Mouse (Mus musculus) thymus, adult 2 months (tissue): ENCODE measurements around the gene Cnn3.

Experiments used
- CTCF ChIP-seq: fragments of 200-500 bp; IDR thresholded peaks from 2 replicates; pipeline ENCODE4 v1.5.1; 2012; ENCODE audit warnings: mild to moderate bottlenecking, control low read depth, low read length, moderate library complexity, borderline replicate concordance; ENCODE audit not compliant: control insufficient read depth, poor library complexity, insufficient read depth; ENCODE audit errors: extremely low read depth
- POLR2A ChIP-seq: fragments of 200-500 bp; IDR thresholded peaks from 2 replicates; pipeline ENCODE4 v1.6.1; 2012; ENCODE audit warnings: mild to moderate bottlenecking, low read length, control low read depth, moderate library complexity; ENCODE audit not compliant: control insufficient read depth, poor library complexity, insufficient read depth; ENCODE audit errors: extremely low read depth

DNA sequence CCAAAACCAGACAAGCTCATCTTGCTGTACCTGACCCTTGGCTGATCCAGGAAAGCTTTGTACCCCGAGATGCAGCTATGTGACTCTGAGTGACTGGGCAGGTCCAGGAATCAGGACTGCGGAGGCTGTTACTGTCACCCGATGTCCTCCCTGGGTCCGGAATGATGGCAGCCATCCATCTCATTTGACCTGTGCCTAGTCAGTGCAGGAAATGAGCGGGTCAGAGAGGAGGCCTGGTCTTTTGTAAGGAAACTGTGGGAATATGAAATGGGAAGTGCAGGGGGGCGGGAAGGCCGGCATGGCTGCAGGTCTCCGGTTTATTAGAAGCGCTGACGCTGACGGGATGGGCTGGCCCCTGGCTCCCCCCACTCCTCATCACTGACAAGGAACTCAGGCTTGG lies 45.4 kb downstream of the Cnn3 start:
- no peak for TF ChIP-seq CTCF
- TF ChIP-seq POLR2A, result no peak
